Mouse (Mus musculus): ENCODE data around the gene Gmeb2. TPM values are rescaled to one million over a fixed set of nuclear protein-coding genes. Genes with fewer than 3 reads are reported as not detected.

Gene Gmeb2
- total and polyA plus RNA-seq, 2 experiments from 2014 or later, result 8.9 to 19.2 TPM

DNA sequence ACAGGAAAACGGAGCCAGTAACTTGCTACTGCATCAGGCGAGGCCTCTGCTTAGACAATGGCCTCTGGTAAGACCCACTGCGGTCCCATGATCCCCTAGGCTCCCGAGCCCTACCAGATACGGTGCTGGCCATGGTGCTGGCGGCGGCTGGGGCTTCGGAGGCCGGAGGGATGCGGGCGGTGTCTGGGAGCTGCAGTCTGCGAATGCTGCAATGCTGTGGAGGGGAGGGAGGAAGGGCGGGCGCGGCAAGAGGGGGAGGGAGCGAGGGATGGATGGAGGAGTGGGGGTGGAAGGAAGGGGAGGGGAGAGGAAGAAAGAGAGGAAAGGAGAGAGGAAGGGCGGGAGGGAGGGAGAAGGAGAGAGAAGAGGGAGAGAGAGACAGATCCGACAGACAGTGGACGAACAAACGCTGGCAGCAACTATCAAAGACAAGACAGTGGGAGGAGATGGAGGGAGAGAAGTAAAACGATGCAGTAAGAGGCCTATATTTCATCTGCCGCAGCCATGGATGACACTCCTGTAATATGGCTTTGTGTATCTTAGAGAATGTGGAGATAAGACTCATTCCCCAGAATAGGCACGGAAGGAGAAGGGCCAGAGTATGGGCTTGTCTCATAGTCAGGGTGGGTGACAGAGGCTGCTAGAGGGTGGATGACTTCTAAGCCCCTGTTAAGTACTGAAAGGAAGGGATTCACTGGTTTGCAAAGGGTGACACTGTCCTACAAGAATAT, 26.4 kb upstream of the Gmeb2 start, which contains the start of gene Stmn3:
Stmn3 (minus strand) TSS at position 421 of the 731 bp plus-strand sequence.
- Histone ChIP-seq H3K4me3 (ENCODE audit: low read length) (peak within 1 kb of the TSS; percentile 85), H3K36me3 (ENCODE audit: insufficient read depth, low read length) (0 out of 2 replicates have a peak, but pooled peaks cover under 1% of the 10 kb centered on the region), H3K9ac (replicated peaks; ENCODE audit: low read length) (peak within 1 kb of the TSS; percentile 88), H3K4me2 (ENCODE audit: low read depth, low read length) (peak within 1 kb of the TSS; percentile 73), H3K27ac (peak within 1 kb of the TSS; percentile 90), H3K27me3 (ENCODE audit: insufficient read depth, low read length) (no peaks in the 10 kb centered on the region), H3K9me3 (ENCODE audit: low read length) (no peaks in the 10 kb centered on the region), H3K4me1 (ENCODE audit: insufficient read depth, low read length) (peaks cover 4% of the 10 kb centered on the region; the same call in 1 of the 2 replicates)
- ATAC-seq (peak; percentile 92), DNase-seq (ENCODE audit: low spot score) (peak; percentile 85)
- 2% methylated on average over 23 of the region's 23 CpGs for WGBS
- TF ChIP-seq CTCF (IDR thresholded peaks at IDR 0.05; ENCODE audit: low read depth), result no peak

DNA sequence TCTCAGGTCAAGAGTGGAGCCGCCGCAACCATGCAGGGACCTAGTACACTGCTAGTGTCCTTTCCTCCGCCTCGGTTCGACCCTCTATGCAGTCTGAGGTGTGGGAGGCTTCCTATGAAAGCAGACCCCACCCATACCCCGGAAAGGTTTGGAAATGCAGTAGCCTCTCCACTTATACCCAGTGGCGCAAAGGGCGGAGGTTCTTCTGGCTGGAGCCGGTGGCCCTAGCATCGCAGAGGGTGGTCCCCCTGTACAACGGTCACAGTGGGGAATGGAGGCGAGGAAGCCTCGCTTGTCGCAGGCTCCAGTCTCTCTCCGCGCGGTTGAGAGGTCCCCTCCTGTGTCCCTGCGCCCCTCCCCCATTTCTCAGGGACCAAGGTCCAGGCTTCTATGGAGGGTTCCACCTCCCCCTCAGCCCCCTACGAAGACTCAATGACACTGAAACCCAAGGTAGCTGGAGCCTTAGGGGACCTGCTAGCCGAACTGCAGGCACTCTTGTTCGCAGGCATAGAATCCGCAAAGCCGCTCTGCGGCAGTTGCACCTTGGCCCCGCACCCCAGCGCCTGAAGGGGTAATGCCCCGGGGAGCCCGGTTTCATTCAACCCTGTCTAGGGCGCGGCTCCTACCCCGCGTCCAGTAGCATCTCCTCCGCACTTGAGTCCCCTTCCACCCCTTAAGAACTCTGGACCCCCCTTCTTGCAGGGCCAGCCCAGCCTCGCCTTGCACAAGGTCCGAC, 25.7 kb upstream of the Gmeb2 start:
- WGBS, result 1% methylated on average over 35 of the region's 35 CpGs
- H3K4me2 ChIP-seq (ENCODE audit: low read depth, low read length), result peak overlapping the region; percentile 73

DNA sequence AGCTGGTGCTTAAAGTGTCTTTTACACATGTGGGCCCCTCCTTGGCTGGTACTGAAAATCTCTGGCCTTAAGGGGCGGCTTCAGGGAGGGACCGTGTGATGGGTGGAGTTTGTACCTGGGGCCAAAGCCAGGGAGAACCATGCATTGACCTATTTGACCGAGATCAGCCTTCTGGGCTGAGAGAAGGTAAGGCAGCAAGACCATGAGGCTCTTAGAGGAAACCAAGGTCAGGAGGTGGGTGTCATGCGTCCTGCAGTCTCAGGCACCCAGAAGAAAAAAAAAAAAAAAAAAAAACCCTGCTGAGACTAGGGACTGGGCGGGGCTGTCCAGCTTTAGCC, 25.1 kb upstream of the Gmeb2 start:
- TF ChIP-seq CTCF (IDR thresholded peaks at IDR 0.05; ENCODE audit: low read depth), result no peak
- H3K36me3 ChIP-seq (ENCODE audit: insufficient read depth, low read length), result peaks cover 14% of the 10 kb centered on the region
- no peak; the same call in 1 of the 2 replicates for ATAC-seq
- WGBS, result 10% methylated on average over 5 of the region's 5 CpGs
- peak overlapping the region; percentile 90 for H3K27ac ChIP-seq
- H3K9ac ChIP-seq (replicated peaks; ENCODE audit: low read length), result peak overlapping the region; percentile 88
- peaks cover 4% of the 10 kb centered on the region; the same call in 1 of the 2 replicates for H3K4me1 ChIP-seq (ENCODE audit: insufficient read depth, low read length)
- no peak for DNase-seq (ENCODE audit: low spot score)
- H3K4me3 ChIP-seq (ENCODE audit: low read length), result peak overlapping the region; percentile 85
- no peaks in the 10 kb centered on the region for H3K9me3 ChIP-seq (ENCODE audit: low read length)
- H3K27me3 ChIP-seq (ENCODE audit: insufficient read depth, low read length), result no peaks in the 10 kb centered on the region
- H3K4me2 ChIP-seq (ENCODE audit: low read depth, low read length), result peak overlapping the region; percentile 73

More for the DNA sequence above, 25.7 kb upstream of the Gmeb2 start:
- peak overlapping the region; percentile 88 for H3K9ac ChIP-seq (replicated peaks; ENCODE audit: low read length)
- ATAC-seq (peak; percentile 79), DNase-seq (ENCODE audit: low spot score) (peak; percentile 57)
- H3K36me3 ChIP-seq (ENCODE audit: insufficient read depth, low read length), result peaks cover 8% of the 10 kb centered on the region
- H3K9me3 ChIP-seq (ENCODE audit: low read length), result no peaks in the 10 kb centered on the region
- peak overlapping the region; percentile 85 for H3K4me3 ChIP-seq (ENCODE audit: low read length)
- no peaks in the 10 kb centered on the region for H3K27me3 ChIP-seq (ENCODE audit: insufficient read depth, low read length)
- peaks cover 4% of the 10 kb centered on the region; the same call in 1 of the 2 replicates for H3K4me1 ChIP-seq (ENCODE audit: insufficient read depth, low read length)
- no peak for TF ChIP-seq CTCF (IDR thresholded peaks at IDR 0.05; ENCODE audit: low read depth)
- peak overlapping the region; percentile 90 for H3K27ac ChIP-seq

DNA sequence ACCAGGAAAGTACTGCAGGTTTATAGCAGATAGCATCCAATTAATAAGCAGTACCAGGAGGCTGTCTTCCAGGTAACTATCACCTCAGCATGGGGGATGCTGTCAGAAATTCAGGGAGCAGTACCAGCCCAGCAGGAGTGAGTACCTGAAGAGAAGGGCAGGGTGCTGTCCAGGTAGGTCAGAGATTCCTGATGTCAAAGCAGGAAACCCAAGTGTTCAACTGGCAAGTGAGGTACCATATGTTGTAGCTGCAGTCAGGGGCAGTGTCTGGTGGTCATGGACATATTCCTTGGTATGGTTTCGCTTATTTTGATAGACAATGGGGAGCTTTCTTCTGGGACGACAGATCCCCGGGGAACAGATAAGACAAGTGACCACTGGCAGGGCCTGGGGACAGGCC, 24.6 kb upstream of the Gmeb2 start:
- H3K27ac ChIP-seq, result peak overlapping the region; percentile 90; the same call in 1 of the 2 replicates
- 49% methylated on average over 3 of the region's 3 CpGs for WGBS
- no peaks in the 10 kb centered on the region for H3K27me3 ChIP-seq (ENCODE audit: insufficient read depth, low read length)

GRCm38 (mm10) chr2:181307144-181307804, 19.4 kb upstream of the Gmeb2 start:
- peaks cover 25% of the 10 kb centered on the region for H3K36me3 ChIP-seq (ENCODE audit: insufficient read depth, low read length)
- WGBS, result 13% methylated on average over 30 of the region's 30 CpGs
- peak; percentile 77 for TF ChIP-seq CTCF (IDR thresholded peaks at IDR 0.05; ENCODE audit: low read depth)
- H3K27me3 ChIP-seq (ENCODE audit: insufficient read depth, low read length), result no peaks in the 10 kb centered on the region
- no peak overlapping the region for H3K4me2 ChIP-seq (ENCODE audit: low read depth, low read length)
- H3K4me1 ChIP-seq (ENCODE audit: insufficient read depth, low read length), result peaks cover 4% of the 10 kb centered on the region; the same call in 1 of the 2 replicates
- DNase-seq (ENCODE audit: low spot score), result peak; percentile 87
- ATAC-seq, result peak; percentile 64
- H3K4me3 ChIP-seq (ENCODE audit: low read length), result no peak overlapping the region
- no peak overlapping the region for H3K27ac ChIP-seq
- no peaks in the 10 kb centered on the region for H3K9me3 ChIP-seq (ENCODE audit: low read length)
- 0 out of 2 replicates have a peak overlapping the region, but pooled peaks have one; percentile 21 for H3K9ac ChIP-seq (replicated peaks; ENCODE audit: low read length)

More for the DNA sequence above, 24.6 kb upstream of the Gmeb2 start:
- peaks cover 4% of the 10 kb centered on the region; the same call in 1 of the 2 replicates for H3K4me1 ChIP-seq (ENCODE audit: insufficient read depth, low read length)
- H3K9ac ChIP-seq (replicated peaks; ENCODE audit: low read length), result peak overlapping the region; percentile 88; the same call in 1 of the 2 replicates
- peaks cover 17% of the 10 kb centered on the region for H3K36me3 ChIP-seq (ENCODE audit: insufficient read depth, low read length)
- H3K9me3 ChIP-seq (ENCODE audit: low read length), result no peaks in the 10 kb centered on the region
- no peak for TF ChIP-seq CTCF (IDR thresholded peaks at IDR 0.05; ENCODE audit: low read depth)
- ATAC-seq (no peak), DNase-seq (ENCODE audit: low spot score) (no peak)
- H3K4me3 ChIP-seq (ENCODE audit: low read length), result peak overlapping the region; percentile 85
- peak overlapping the region; percentile 73 for H3K4me2 ChIP-seq (ENCODE audit: low read depth, low read length)

DNA sequence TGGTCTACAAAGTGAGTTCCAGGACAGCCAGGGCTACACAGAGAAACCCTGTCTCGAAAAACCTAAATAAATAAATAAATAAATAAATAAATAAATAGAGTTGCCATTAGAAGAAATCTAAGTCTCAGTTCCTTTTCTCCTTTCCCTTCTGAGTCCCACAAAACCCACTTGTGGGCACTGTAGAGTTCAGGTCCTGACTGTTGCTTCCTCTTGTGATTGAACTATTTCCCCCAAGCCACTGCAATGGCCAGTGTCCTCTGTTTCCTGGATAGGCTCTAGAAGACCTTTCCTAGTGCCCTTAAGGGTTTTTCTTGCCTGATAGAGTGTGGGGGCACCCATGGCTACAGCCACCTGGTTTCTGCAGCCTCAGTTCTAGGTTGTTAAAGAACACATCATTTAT, 17.1 kb upstream of the Gmeb2 start:
- no peak overlapping the region for H3K4me3 ChIP-seq (ENCODE audit: low read length)
- no peak overlapping the region for H3K9ac ChIP-seq (replicated peaks; ENCODE audit: low read length)
- TF ChIP-seq CTCF (IDR thresholded peaks at IDR 0.05; ENCODE audit: low read depth), result no peak
- peaks cover 32% of the 10 kb centered on the region for H3K36me3 ChIP-seq (ENCODE audit: insufficient read depth, low read length)
- no peaks in the 10 kb centered on the region for H3K9me3 ChIP-seq (ENCODE audit: low read length)
- no peaks in the 10 kb centered on the region for H3K4me1 ChIP-seq (ENCODE audit: insufficient read depth, low read length)
- no peak overlapping the region for H3K4me2 ChIP-seq (ENCODE audit: low read depth, low read length)
- 76% methylated on average over 1 of the region's 1 CpGs for WGBS
- DNase-seq (ENCODE audit: low spot score) (no peak), ATAC-seq (no peak)
- no peaks in the 10 kb centered on the region for H3K27me3 ChIP-seq (ENCODE audit: insufficient read depth, low read length)
- no peak overlapping the region for H3K27ac ChIP-seq
